Mouse (Mus musculus) left cerebral cortex, adult 2 months (tissue): ENCODE data around the gene Cog7. TPM values are rescaled to one million over a fixed set of nuclear protein-coding genes. Genes with fewer than 3 reads are reported as not detected.

Experiments used
- DNase-seq, 2 experiments: peaks; one replicate each; pipeline ENCODE4 v3.0.0; 2021 to 2022; ENCODE audit warnings: low spot score in 2 of 2, mixed read lengths in 1 of 2; ENCODE audit errors: extremely low spot score in 1 of 2
- H3K27ac ChIP-seq: fragments of 200-600 bp; 2 replicates; pipeline ENCODE4 v1.8.1; 2022
- H3K4me3 ChIP-seq: fragments of 200-600 bp; 2 replicates; pipeline ENCODE4 v1.8.1; 2022
- CTCF ChIP-seq: fragments of 200-600 bp; IDR thresholded peaks from 2 replicates; pipeline ENCODE4 v1.8.1; 2022; ENCODE audit warnings: antibody characterized with exemption, mild to moderate bottlenecking, moderate library complexity
- intact Hi-C: fragments of 180-260 bp; cut with DNase I; formaldehyde crosslinking; loops from one replicate; pipeline ENCODE4 v1.15.1; 2025
- long read RNA-seq, 2 experiments: library from polyadenylated mRNA; stranded (forward); transcript quantifications; one replicate each; pipeline ENCODE4 v2.0.0; 2021; ENCODE audit warnings: borderline mapping rate in 2 of 2
- total RNA-seq, 2 experiments: library from RNA; stranded (reverse); gene quantifications; 2 replicates each; pipeline ENCODE4 v1.2.3; 2021

Cog7 gene
- 10 to 100 TPM; 45.5 to 45.8 TPM for total RNA-seq
- long read RNA-seq, experiment 1, transcript Cog7-201 (17 exons, 2,902 nt): major isoform, 40 of 55 reads
- long read RNA-seq, experiment 1, partial matches to known transcripts: 2 of 55 reads
- long read RNA-seq, experiment 1, other reads (novel, unspliced or antisense): 13 of 55 reads
- long read RNA-seq, experiment 2, transcript Cog7-201 (17 exons, 2,902 nt): major isoform, 20 of 34 reads
- long read RNA-seq, experiment 2, partial matches to known transcripts: 3 of 34 reads
- long read RNA-seq, experiment 2, other reads (novel, unspliced or antisense): 11 of 34 reads

DNA sequence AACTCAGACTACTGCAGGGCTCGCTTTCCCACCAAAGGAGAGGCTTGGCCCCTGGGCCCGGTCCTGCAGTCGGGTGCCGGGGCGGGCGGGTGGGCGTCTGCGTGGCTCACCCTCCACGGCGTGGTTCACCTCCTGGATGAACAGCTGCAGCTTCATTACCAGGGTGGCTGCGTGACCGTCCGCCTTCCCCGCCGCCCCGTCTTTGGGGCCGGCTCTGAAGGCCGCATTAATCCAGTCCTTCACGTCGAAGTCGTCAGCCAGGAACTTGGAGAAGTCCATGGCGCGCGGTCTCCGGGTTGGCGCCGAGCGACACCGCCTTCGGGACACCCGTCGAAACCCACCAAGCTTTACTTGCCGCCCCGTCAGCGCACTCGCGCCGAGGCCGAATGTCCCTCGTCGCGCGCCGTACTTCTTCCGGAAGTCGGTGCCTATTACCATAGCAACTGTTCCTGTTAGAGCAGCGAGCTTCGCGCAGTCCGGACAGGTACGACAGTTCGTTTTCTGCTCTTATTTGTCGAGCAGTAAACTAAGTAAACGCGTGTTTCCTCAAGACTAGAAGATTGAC is at the start of gene Cog7:
Gene Cog7 (minus strand): TSS at position 405 of the 565 bp plus-strand sequence.
- DNase-seq: peak; percentile 92 to 95
- TF ChIP-seq CTCF: no peak
- Histone ChIP-seq H3K4me3 (peak within 1 kb of the TSS; percentile 55), H3K27ac (peak within 1 kb of the TSS; percentile 26)
- intact Hi-C loops: loop anchor here (2.0 kb wide), 1 partner anchor 85 kb away; the partner anchor contains the start of genes Ears2 and Ubfd1

DNA sequence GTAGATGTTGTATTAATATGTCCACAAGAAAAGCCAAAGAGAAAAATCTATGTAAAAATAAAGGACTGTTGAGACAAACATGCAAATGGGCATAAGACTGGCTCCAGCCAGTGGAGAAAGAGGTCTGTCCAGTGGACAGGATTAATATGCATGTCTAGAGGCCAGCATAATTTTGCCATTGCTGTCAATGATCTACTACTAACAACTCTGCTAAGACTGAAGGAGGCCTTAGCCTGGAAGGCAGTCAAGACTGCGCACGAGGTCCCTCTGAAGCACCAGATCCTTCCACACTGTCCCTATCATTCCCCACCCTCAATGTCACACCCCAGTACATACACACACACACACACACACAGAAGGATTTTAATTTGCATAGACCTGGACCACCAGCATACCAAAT is 40.6 kb upstream of the Cog7 start:
- DNase-seq: no peak
- intact Hi-C loops: no loop called here
- TF ChIP-seq CTCF: no peak
- no peak overlapping the region for H3K4me3 ChIP-seq
- H3K27ac ChIP-seq: no peak overlapping the region

- H3K4me3 ChIP-seq: peak within 1 kb of the TSS; percentile 96
- DNase-seq: peak; percentile 86 to 89
- intact Hi-C loops: no loop called here
- peak within 1 kb of the TSS; percentile 83 for H3K27ac ChIP-seq
- TF ChIP-seq CTCF: no peak; the same call in 1 of the 2 replicates
These were observed 39.3 kb upstream of the Cog7 start, which contains the start of gene Gga2 for GRCm38 (mm10) chr7:122020667-122021354. Gene Gga2 (minus strand): TSS chr7:122021222.

DNA sequence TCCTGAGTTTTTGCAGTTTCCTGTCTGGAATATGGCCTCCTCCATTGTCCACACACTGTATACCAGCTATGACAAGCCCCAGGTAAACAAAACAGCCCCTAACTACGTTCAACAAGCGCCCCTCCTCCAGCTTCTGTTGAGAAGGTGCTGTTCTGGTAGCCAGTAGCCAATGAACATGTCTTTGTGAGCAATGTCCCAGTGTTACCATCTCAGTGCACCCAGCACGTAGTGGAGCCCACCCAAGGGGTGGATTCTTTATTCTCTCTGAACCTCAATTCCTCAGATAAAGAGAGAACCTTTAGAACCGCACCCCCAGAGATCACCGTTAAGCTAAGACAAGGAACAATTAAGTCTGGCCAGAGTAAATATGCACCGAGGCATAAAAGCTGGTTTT is 38.8 kb upstream of the Cog7 start:
- Histone ChIP-seq H3K4me3 (peak overlapping the region; percentile 96), H3K27ac (peak overlapping the region; percentile 83)
- intact Hi-C loops: no loop called here
- no peak for TF ChIP-seq CTCF
- DNase-seq: no peak

DNA sequence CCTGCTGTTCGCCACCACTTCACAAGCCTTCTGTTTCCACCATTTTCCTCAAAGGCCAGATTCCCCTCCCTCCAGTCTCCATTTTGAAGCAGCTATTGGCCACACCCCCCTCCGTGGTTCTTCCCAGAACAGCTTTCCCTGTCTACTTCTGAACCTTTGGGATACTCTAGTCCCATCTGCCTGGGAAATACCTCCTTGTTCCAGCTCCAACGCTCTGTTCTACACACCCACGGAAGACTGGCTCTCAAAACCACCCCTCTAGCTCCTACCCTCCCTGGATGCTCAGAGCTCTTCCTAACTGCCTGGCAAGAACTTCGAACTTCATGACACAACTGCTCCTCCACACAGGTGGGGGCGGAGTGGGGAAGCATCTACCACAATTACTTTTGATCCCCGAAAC is 37.5 kb upstream of the Cog7 start:
- Histone ChIP-seq H3K27ac (peak overlapping the region; percentile 83; the same call in 1 of the 2 replicates), H3K4me3 (peak overlapping the region; percentile 20)
- intact Hi-C loops: loop anchor here (1.0 kb wide), 1 partner anchor 48 kb away; the partner anchor contains the start of genes Ears2 and Ubfd1
- peak; percentile 39 to 41 for DNase-seq
- no peak for TF ChIP-seq CTCF

DNA sequence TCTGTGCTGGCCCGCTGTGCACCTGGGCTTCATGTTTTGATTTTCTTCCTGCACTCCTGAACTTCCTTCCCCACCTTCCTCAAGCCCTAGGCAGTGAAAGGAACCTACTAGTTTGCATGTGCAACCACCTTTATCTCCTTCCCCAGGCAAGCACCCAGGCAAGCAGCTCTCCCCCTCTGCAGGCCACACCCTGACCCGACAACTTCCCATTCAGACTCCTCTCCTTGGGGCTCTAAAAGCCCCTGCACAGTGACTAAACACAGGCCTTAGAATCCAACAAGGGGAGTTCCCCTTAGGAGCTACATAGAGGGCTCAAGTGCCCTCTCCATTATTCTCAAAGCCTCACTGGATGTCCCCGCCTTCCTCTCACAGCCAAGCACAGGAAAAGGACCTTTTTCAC is 36.7 kb upstream of the Cog7 start:
- no peak for TF ChIP-seq CTCF
- Histone ChIP-seq H3K27ac (0 out of 2 replicates have a peak overlapping the region, but pooled peaks have one; percentile 21), H3K4me3 (peak overlapping the region; percentile 23; the same call in 1 of the 2 replicates)
- intact Hi-C loops: no loop called here
- DNase-seq: no peak

DNA sequence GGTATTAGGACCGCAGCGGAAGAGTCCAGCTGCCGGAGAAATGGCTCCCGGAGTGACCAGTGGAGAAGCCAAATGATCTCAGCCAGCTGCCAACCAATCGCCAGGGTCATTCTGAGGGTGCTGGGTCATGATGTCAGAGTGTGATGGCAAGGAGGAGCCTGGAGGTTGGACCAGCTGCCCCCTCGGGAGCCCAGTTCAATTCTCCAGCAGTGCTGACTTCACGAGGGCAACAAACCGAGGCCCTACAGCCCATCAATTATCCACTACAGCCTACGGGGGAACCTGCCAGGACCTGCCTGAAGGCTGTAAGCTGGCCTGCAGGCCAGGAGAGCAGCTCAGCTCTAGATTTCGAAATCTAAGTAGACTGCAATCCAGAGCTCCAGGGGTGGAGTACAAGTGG is 34.2 kb upstream of the Cog7 start:
- no peak overlapping the region for H3K27ac ChIP-seq
- intact Hi-C loops: no loop called here
- no peak for TF ChIP-seq CTCF
- no peak for DNase-seq
- H3K4me3 ChIP-seq: no peak overlapping the region

DNA sequence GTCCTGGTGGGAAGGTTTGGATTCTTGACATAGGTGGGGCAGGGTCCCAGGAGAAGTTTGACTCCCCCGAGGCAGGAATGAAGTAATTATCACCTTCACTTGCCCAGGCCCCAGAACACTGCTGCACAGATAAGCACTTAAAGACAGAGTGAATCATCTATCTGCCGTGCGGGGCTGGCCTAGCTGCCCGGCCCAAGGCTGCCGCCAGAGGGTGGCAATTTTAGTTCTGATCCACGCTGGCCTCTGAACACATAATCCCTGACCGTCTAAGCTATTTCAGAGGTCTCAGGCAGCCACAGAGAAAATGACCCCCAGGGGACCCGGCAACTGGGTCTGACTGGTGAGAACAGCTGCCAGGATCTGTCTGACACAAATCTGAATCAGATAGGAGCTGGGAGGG is 33.6 kb upstream of the Cog7 start:
- intact Hi-C loops: no loop called here
- H3K4me3 ChIP-seq: no peak overlapping the region
- DNase-seq: no peak
- peak; percentile 30 for TF ChIP-seq CTCF
- H3K27ac ChIP-seq: no peak overlapping the region

DNA sequence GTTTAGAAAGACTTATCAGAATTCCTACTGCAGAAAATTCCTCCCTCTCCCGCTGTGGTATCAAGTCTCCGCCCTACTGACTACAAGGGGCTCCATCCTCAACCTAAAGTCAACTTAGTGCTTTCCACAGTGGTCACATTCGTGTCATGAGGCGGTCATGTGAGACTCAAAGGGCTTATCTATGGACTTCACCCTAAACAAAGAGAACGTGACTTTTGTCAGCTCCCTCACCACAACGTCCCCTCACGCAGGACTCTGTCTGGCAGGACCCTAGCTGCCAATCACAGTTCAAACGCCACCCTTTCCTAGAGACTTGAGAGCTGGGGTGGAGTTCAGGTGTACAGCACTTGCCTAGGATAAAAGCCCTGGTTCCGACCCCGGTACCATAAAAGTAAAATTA is 31.4 kb upstream of the Cog7 start:
- no peak for DNase-seq
- intact Hi-C loops: no loop called here
- no peak overlapping the region for H3K4me3 ChIP-seq
- TF ChIP-seq CTCF: no peak
- H3K27ac ChIP-seq: no peak overlapping the region

DNA sequence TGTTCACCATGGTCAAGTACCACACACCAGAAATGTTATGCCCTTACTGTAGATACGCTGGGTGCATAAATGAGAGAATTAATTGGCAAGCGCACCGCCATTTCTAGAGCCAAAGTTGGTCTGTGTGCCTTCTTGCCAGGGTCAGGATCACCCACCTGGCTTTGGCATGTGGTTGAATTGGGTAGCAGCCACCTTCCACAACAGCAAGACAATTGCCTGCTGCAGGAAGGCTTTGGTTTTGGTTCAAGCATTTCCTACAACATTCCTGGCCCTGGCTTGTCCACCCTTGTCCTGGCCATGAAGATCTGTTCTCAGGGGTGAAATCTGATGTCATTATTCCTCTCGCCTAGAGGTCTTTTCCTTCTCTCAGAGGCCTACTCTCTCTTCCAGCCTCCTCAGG is 30.9 kb upstream of the Cog7 start:
- no peak for TF ChIP-seq CTCF
- no peak for DNase-seq
- intact Hi-C loops: no loop called here
- H3K27ac ChIP-seq: no peak overlapping the region
- no peak overlapping the region for H3K4me3 ChIP-seq

DNA sequence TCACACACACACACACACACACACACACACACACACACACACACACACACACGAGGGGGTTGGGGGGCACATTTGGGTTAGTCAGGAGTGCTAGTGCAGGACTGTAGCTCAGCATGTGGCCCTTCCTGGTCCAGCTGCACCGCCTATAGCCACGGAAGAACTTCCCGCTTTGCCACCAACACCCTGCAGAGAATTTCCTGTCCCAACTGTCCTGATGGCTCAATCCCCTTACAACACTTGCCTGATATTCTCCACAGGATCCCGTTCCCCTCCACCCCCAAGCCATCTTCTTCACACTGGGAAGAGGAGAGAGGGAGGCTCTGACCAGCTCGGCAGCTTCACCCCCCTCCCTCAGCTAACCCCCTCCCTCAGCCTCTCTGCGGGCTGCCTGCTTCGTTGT is 18.9 kb upstream of the Cog7 start:
- H3K27ac ChIP-seq: no peak overlapping the region
- intact Hi-C loops: no loop called here

GRCm38 (mm10) chr7:121995961-121996360 is 14.4 kb upstream of the Cog7 start:
- TF ChIP-seq CTCF: no peak
- Histone ChIP-seq H3K4me3 (no peak overlapping the region), H3K27ac (no peak overlapping the region)
- intact Hi-C loops: no loop called here
- no peak for DNase-seq

More for the DNA sequence above, 18.9 kb upstream of the Cog7 start:
- no peak for TF ChIP-seq CTCF
- no peak overlapping the region for H3K4me3 ChIP-seq
- DNase-seq: no peak
